Mouse (Mus musculus): ENCODE measurements at regions not wholly inside any gene's neighbourhood (a gene's known extent, or its start where the extent isn't known, plus 50 kb on each side); places are given as distances from the start of the nearest gene placed in this dataset.

DNA sequence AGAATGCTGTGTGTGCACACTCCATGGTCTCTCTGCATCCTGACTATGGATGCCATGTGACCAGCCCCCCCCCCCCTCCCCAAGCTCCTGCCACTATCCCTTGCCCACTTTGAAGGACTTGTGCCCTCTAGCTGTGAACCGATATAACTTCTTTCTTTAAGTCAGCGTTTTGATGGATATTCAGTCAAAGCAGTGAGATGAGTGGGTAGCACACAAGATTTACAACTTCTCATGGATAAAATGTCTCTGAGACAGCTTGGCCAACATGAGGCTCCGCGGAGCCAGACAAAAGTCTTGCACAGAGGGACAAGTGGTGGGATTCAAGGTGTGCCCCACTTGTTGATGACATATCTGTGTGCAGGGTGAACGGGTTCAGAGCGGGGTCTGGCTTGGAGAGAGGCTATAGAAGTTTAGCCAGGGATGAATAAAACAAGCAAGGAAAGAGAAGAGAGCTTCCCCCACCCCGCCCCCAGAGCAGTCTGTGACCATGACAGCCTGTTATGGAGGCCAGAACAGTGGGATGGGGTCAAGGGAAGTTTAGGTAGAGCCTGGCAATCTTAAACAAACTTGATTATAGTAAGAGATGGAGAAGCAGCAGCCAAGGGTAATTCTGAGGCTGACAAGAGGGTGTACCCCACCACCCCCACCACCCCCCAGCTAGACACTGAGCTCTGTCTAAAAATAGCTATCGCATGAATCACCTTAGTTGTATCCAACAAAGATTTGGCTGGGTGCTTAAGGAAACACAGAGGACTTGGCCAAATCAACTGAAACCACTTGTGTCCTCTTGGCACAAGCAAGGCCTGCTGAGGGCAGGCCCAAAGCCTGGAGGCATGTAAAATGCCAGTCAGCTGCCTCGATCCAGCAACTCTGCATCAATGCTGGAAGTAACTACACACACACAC is 120.1 kb upstream of the Top1 start:
- no peak overlapping the region for H3K4me3 ChIP-seq
- no peaks in the 10 kb centered on the region for H3K79me2 ChIP-seq (replicated peaks; ENCODE audit: control insufficient read depth, insufficient read depth, low read length)
- peak; percentile 33 to 67 for DNase-seq
- intact Hi-C loops (cut with DNase I), result no loop called here
- 66% methylated on average over 9 of the region's 9 CpGs for WGBS
- no peaks in the 10 kb centered on the region for H3K36me3 ChIP-seq (ENCODE audit: control insufficient read depth, insufficient read depth, low read length)
- H3K4me1 ChIP-seq (ENCODE audit: control insufficient read depth, insufficient read depth, low read length), result peaks cover 10% of the 10 kb centered on the region
- H3K27ac ChIP-seq, result no peak overlapping the region; the same call in 1 of the 2 replicates
- H3K9ac ChIP-seq (ENCODE audit: low read depth, low read length), result no peak overlapping the region
- H3K27me3 ChIP-seq (ENCODE audit: control insufficient read depth, insufficient read depth, low read length), result no peaks in the 10 kb centered on the region
- no peak for TF ChIP-seq EP300 (IDR thresholded peaks at IDR 0.05; ENCODE audit: insufficient read depth, low read depth, low read length)
- TF ChIP-seq CTCF (IDR thresholded peaks at IDR 0.05), result peak; percentile 26
- TF ChIP-seq POLR2A (IDR thresholded peaks at IDR 0.05; ENCODE audit: insufficient read depth, low read depth, low read length), result no peak

DNA sequence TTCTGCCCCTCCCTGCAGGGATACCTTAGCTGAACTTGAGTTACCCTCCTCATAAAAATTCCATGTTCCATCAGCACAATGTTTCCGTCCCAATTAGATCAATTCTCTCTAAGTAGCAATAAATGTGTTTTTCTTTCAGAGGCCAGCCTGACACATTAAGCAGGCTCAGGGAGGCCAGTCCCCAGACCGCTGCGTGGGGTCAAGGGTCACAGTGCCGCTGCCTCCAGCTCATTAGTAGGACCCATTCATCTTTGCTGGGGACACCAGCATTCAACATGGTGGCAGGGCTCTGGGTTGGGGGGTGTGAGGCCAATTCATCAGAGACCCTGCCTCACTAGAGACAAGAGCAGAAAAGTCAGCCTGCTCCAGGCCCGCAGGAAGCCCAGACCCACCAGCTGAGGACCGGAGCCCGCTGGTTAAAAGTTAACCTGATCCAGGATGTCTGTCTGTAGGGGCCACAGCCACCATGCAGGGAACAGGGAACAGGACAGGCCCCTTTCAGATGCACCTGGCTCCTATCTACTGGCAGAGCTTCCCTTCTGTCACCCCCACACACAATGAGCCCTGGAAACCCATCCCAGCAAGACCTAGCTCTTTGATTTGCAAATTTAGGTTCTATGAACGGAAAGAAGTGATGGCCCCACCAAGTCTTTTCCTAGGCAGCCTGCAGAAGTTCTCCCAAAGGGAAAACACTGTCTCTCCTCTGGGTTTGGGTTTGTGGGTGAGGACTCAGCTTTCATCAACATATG is 119.1 kb upstream of the Top1 start:
- no peak overlapping the region for H3K4me3 ChIP-seq
- intact Hi-C loops (cut with DNase I), result no loop called here
- H3K9ac ChIP-seq (ENCODE audit: low read depth, low read length), result no peak overlapping the region
- TF ChIP-seq POLR2A (IDR thresholded peaks at IDR 0.05; ENCODE audit: insufficient read depth, low read depth, low read length) (no peak), EP300 (IDR thresholded peaks at IDR 0.05; ENCODE audit: insufficient read depth, low read depth, low read length) (no peak), CTCF (IDR thresholded peaks at IDR 0.05) (no peak)
- H3K27me3 ChIP-seq (ENCODE audit: control insufficient read depth, insufficient read depth, low read length), result no peaks in the 10 kb centered on the region
- no peaks in the 10 kb centered on the region for H3K36me3 ChIP-seq (ENCODE audit: control insufficient read depth, insufficient read depth, low read length)
- H3K79me2 ChIP-seq (replicated peaks; ENCODE audit: control insufficient read depth, insufficient read depth, low read length), result no peaks in the 10 kb centered on the region
- no peak overlapping the region for H3K27ac ChIP-seq
- WGBS, result 91% methylated on average over 8 of the region's 8 CpGs
- DNase-seq, result no peak
- H3K4me1 ChIP-seq (ENCODE audit: control insufficient read depth, insufficient read depth, low read length), result peaks cover 10% of the 10 kb centered on the region

DNA sequence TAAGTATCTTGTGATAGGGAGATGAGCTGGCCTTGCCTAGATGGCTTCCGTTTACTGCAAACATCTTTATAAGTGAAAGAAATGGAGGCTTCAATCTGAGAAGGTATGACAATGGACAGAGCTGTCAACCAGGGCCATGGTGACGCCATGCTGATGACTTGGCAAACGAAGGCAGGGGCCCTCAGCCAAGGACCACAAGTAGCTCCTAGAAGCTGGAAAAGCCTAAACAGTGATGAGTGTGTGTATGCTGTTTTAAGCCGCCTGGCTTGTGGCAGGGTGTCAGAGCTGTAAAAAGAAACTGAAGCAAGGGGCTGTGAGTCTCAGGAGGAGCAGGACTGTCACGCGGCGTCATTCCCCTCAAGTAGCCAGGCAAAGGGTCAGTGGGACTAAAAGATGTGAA is 116.4 kb upstream of the Top1 start:
- no peak overlapping the region for H3K4me3 ChIP-seq
- no peak for TF ChIP-seq POLR2A (IDR thresholded peaks at IDR 0.05; ENCODE audit: insufficient read depth, low read depth, low read length)
- no peak for TF ChIP-seq CTCF (IDR thresholded peaks at IDR 0.05)
- no peak for TF ChIP-seq EP300 (IDR thresholded peaks at IDR 0.05; ENCODE audit: insufficient read depth, low read depth, low read length)
- peaks cover 10% of the 10 kb centered on the region for H3K4me1 ChIP-seq (ENCODE audit: control insufficient read depth, insufficient read depth, low read length)
- H3K9ac ChIP-seq (ENCODE audit: low read depth, low read length), result no peak overlapping the region
- 0 out of 2 replicates have a peak overlapping the region, but pooled peaks have one; percentile 21 for H3K27ac ChIP-seq
- peak; percentile 56 to 79 for DNase-seq
- intact Hi-C loops (cut with DNase I), result no loop called here
- H3K79me2 ChIP-seq (replicated peaks; ENCODE audit: control insufficient read depth, insufficient read depth, low read length), result no peaks in the 10 kb centered on the region
- H3K36me3 ChIP-seq (ENCODE audit: control insufficient read depth, insufficient read depth, low read length), result no peaks in the 10 kb centered on the region
- 48% methylated on average over 7 of the region's 7 CpGs for WGBS
- H3K27me3 ChIP-seq (ENCODE audit: control insufficient read depth, insufficient read depth, low read length), result no peaks in the 10 kb centered on the region

DNA sequence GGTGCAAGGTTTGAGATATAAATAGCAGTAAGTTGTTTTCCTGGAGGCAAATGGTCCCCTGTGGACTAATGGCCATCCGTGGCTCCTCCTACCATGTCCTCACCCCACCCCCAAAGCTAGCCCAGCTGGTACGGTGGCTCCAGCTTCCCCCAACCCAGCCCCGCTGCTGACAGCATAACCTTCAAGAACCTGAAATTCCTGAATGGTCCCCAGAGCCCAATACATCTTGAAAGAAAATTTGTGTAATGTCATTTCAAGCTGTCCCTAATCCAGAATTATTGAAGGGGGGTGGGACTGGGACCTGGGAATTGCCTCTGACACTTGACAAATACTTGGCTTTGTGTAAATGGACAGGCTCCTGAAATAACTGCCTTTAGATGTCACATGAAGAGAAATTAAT is 115.3 kb upstream of the Top1 start:
- 0 out of 2 replicates have a peak, but pooled peaks have one; percentile 9 for TF ChIP-seq EP300 (IDR thresholded peaks at IDR 0.05; ENCODE audit: insufficient read depth, low read depth, low read length)
- no peak for TF ChIP-seq POLR2A (IDR thresholded peaks at IDR 0.05; ENCODE audit: insufficient read depth, low read depth, low read length)
- intact Hi-C loops (cut with DNase I), result no loop called here

DNA sequence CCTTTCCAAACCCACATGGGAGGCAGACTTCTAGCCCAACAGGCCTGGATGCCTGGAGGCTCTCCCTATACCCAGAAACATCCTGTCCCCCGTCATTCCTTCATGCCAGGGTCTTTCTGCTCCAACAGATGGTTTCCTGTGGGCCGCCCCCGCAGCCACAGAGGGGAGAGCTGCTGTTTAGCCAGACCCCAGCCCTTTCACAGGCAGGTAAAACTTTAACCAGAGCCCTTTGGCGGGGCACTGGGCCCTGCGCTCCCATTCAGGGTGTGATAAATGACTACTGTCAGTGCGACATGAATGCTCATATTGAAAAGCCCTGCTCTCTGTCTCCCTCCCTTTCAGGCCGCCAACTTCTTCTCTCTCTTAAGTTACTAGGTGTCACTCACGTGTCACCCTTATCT is 108.4 kb upstream of the Top1 start:
- no peaks in the 10 kb centered on the region for H3K27me3 ChIP-seq (ENCODE audit: control insufficient read depth, insufficient read depth, low read length)
- H3K4me1 ChIP-seq (ENCODE audit: control insufficient read depth, insufficient read depth, low read length), result peaks cover 3% of the 10 kb centered on the region; the same call in 1 of the 2 replicates
- no peak for DNase-seq
- no peaks in the 10 kb centered on the region for H3K79me2 ChIP-seq (replicated peaks; ENCODE audit: control insufficient read depth, insufficient read depth, low read length)
- no peak overlapping the region for H3K4me3 ChIP-seq
- no peak overlapping the region for H3K27ac ChIP-seq
- H3K36me3 ChIP-seq (ENCODE audit: control insufficient read depth, insufficient read depth, low read length), result no peaks in the 10 kb centered on the region
- 60% methylated on average over 8 of the region's 8 CpGs for WGBS
- H3K9ac ChIP-seq (ENCODE audit: low read depth, low read length), result no peak overlapping the region
- no peak for TF ChIP-seq EP300 (IDR thresholded peaks at IDR 0.05; ENCODE audit: insufficient read depth, low read depth, low read length)
- no peak for TF ChIP-seq CTCF (IDR thresholded peaks at IDR 0.05)
- TF ChIP-seq POLR2A (IDR thresholded peaks at IDR 0.05; ENCODE audit: insufficient read depth, low read depth, low read length), result no peak
- intact Hi-C loops (cut with DNase I), result loop anchor here (5.0 kb wide), 1 partner anchor 85 kb away; no protein-coding TSS in a partner anchor

More for the DNA sequence above, 115.3 kb upstream of the Top1 start:
- peaks cover 12% of the 10 kb centered on the region for H3K4me1 ChIP-seq (ENCODE audit: control insufficient read depth, insufficient read depth, low read length)
- WGBS, result 36% methylated on average over 3 of the region's 3 CpGs
- no peaks in the 10 kb centered on the region for H3K79me2 ChIP-seq (replicated peaks; ENCODE audit: control insufficient read depth, insufficient read depth, low read length)
- H3K27ac ChIP-seq, result no peak overlapping the region
- peak; percentile 28 to 44 for DNase-seq
- H3K27me3 ChIP-seq (ENCODE audit: control insufficient read depth, insufficient read depth, low read length), result no peaks in the 10 kb centered on the region
- no peak overlapping the region for H3K9ac ChIP-seq (ENCODE audit: low read depth, low read length)
- H3K4me3 ChIP-seq, result no peak overlapping the region
- no peaks in the 10 kb centered on the region for H3K36me3 ChIP-seq (ENCODE audit: control insufficient read depth, insufficient read depth, low read length)
